Mouse (Mus musculus): ENCODE results near the gene Hoxb9.

- TF ChIP-seq CTCF (IDR thresholded peaks at IDR 0.05; ENCODE audit: borderline replicate concordance, extremely low read depth, insufficient read depth, insufficient read length) (no peak), POLR2A (IDR thresholded peaks at IDR 0.05; ENCODE audit: borderline replicate concordance, extremely low read depth, insufficient read depth, insufficient read length, poor library complexity, severe bottlenecking) (no peak)
These were observed 8.9 kb upstream of the Hoxb9 start for GRCm38 (mm10) chr11:96262262-96262830.
